Mouse (Mus musculus) thymus, postnatal 14 days (tissue): ENCODE data around the gene Ccdc47.
"Not testable (repeated sequence)": the region's sequence is repeated elsewhere in the genome, so short reads cannot be mapped to it uniquely, and the experiment has no call there.

Source experiments
- DNase-seq: peaks from one replicate; pipeline ENCODE4 v3.0.0; 2021

Ccdc47 gene

GRCm38 (mm10) chr11:106215927-106216729, at the start of gene Ccdc47:
TSS of gene Ccdc47 (minus strand) at chr11:106216344.
- DNase-seq: peak; percentile 93

- no peak for DNase-seq
Observed at GRCm38 (mm10) chr11:106265570-106265969, 49.4 kb upstream of the Ccdc47 start.

- DNase-seq: no peak
Observed at GRCm38 (mm10) chr11:106264988-106265387, 48.8 kb upstream of the Ccdc47 start.

GRCm38 (mm10) chr11:106263963-106264362, 47.8 kb upstream of the Ccdc47 start:
- DNase-seq: no peak

GRCm38 (mm10) chr11:106260826-106261450, 44.8 kb upstream of the Ccdc47 start:
- no peak for DNase-seq

- peak; percentile 51 for DNase-seq
Observed at GRCm38 (mm10) chr11:106256775-106257174, 40.6 kb upstream of the Ccdc47 start.

GRCm38 (mm10) chr11:106255685-106256451, 39.7 kb upstream of the Ccdc47 start, which contains the start of the genes Ftsj3 and Psmc5:
TSS of gene Ftsj3 (minus strand) at chr11:106256079.
TSS of gene Psmc5 (plus strand) at chr11:106256154.
- peak; percentile 99 for DNase-seq

- DNase-seq: no peak
Observed at GRCm38 (mm10) chr11:106255174-106255573, 39.0 kb upstream of the Ccdc47 start.

- no peak for DNase-seq
Observed at GRCm38 (mm10) chr11:106254767-106255166, 38.6 kb upstream of the Ccdc47 start.

GRCm38 (mm10) chr11:106249326-106249725, 33.2 kb upstream of the Ccdc47 start:
- DNase-seq: no peak

GRCm38 (mm10) chr11:106246834-106247233, 30.7 kb upstream of the Ccdc47 start:
- peak; percentile 40 for DNase-seq

- peak; percentile 22 for DNase-seq
Observed at GRCm38 (mm10) chr11:106233978-106234377, 17.8 kb upstream of the Ccdc47 start.

GRCm38 (mm10) chr11:106220603-106221002, 4.5 kb upstream of the Ccdc47 start:
- DNase-seq: no peak

- peak; percentile 93 for DNase-seq
Observed at GRCm38 (mm10) chr11:106216730-106217490, 766 bp upstream of the Ccdc47 start, which contains the start of gene Ddx42. TSS of gene Ddx42 (plus strand) at chr11:106216926.

GRCm38 (mm10) chr11:106215450-106215859, 689 bp downstream of the Ccdc47 start:
- DNase-seq: no peak

GRCm38 (mm10) chr11:106214856-106215255, 1.3 kb downstream of the Ccdc47 start:
- DNase-seq: no peak

GRCm38 (mm10) chr11:106212771-106213170, 3.4 kb downstream of the Ccdc47 start:
- no peak for DNase-seq

- no peak for DNase-seq
Observed at GRCm38 (mm10) chr11:106202123-106202465, 14.1 kb downstream of the Ccdc47 start, which contains the start of gene Strada. TSS of gene Strada (minus strand) at chr11:106202168.

GRCm38 (mm10) chr11:106201337-106202122, 14.6 kb downstream of the Ccdc47 start:
- no peak for DNase-seq

GRCm38 (mm10) chr11:106200756-106201155, 15.4 kb downstream of the Ccdc47 start:
- peak; percentile 13 for DNase-seq

- not testable (repeated sequence) for DNase-seq
Observed at GRCm38 (mm10) chr11:106199997-106200396, 16.1 kb downstream of the Ccdc47 start.

GRCm38 (mm10) chr11:106198277-106198676, 17.9 kb downstream of the Ccdc47 start:
- no peak for DNase-seq
